Mouse (Mus musculus) brain, embryonic 14.5 days (tissue): ENCODE measurements at regions not wholly inside any gene's neighbourhood (a gene's known extent, or its start where the extent isn't known, plus 50 kb on each side); places are given as distances from the start of the nearest gene placed in this dataset.

Experiments
- CTCF ChIP-seq: fragments of 200-500 bp; IDR thresholded peaks from 2 replicates; pipeline ENCODE4 v1.5.1; 2012; ENCODE audit warnings: inconsistent platforms, mild to moderate bottlenecking, moderate library complexity, borderline replicate concordance; ENCODE audit not compliant: insufficient read depth, insufficient read length; ENCODE audit errors: extremely low read depth
- POLR2A ChIP-seq: fragments of 200-500 bp; IDR thresholded peaks from 2 replicates; pipeline ENCODE4 v1.6.1; 2012; ENCODE audit warnings: mild to moderate bottlenecking, inconsistent platforms, borderline replicate concordance; ENCODE audit not compliant: poor library complexity, insufficient read depth, insufficient read length, severe bottlenecking; ENCODE audit errors: extremely low read depth

- TF ChIP-seq CTCF (no peak), POLR2A (no peak)
These were observed 481.0 kb downstream of the Gm826 start for GRCm38 (mm10) chr2:159852959-159853358.
